Mouse (Mus musculus) common myeloid progenitor, adult 5-6 weeks (primary cell): ENCODE data around the gene Igdcc3. TPM values are rescaled to one million over a fixed set of nuclear protein-coding genes. Genes with fewer than 3 reads are reported as not detected.

Source experiments
- ATAC-seq: replicated peaks from 2 replicates; pipeline ENCODE4 v1.8.0; 2016; ENCODE audit warnings: low read depth, mild to moderate bottlenecking, moderate TSS enrichment, inconsistent platforms; ENCODE audit not compliant: poor library complexity, severe bottlenecking
- total RNA-seq: library from RNA; stranded (forward); fragments of 200-1000, 187-1606 nt; gene quantifications from 2 replicates; pipeline ENCODE4 v1.2.3, GENCODE M21; 2017

The Igdcc3 gene
- total RNA-seq, 1 experiment from 2014 or later = not detected

GRCm38 (mm10) chr9:65133739-65134138 lies 7.2 kb upstream of the Igdcc3 start:
- peak; percentile 58 for ATAC-seq

DNA sequence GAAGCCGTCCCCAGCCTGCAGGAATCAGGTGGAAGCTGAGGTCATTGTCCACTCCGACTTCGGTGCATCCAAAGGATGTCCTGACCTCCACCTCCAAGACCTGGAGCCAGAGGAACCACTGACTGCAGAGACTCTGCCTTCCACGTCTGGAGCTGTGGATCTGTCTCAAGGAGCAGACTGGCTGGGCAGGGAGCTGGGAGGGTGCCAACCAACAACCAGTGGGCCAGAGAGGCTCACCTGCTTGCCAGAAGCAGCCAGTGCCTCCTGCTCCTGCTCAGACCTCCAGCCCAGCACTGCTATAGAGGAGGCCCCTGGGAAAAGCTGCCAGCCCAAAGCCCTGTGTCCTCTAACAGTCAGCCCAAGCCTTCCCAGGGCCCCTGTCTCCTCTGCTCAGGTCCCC lies 5.9 kb upstream of the Igdcc3 start:
- ATAC-seq = no peak

- ATAC-seq = no peak
Measured at GRCm38 (mm10) chr9:65140491-65140890, 498 bp upstream of the Igdcc3 start.

DNA sequence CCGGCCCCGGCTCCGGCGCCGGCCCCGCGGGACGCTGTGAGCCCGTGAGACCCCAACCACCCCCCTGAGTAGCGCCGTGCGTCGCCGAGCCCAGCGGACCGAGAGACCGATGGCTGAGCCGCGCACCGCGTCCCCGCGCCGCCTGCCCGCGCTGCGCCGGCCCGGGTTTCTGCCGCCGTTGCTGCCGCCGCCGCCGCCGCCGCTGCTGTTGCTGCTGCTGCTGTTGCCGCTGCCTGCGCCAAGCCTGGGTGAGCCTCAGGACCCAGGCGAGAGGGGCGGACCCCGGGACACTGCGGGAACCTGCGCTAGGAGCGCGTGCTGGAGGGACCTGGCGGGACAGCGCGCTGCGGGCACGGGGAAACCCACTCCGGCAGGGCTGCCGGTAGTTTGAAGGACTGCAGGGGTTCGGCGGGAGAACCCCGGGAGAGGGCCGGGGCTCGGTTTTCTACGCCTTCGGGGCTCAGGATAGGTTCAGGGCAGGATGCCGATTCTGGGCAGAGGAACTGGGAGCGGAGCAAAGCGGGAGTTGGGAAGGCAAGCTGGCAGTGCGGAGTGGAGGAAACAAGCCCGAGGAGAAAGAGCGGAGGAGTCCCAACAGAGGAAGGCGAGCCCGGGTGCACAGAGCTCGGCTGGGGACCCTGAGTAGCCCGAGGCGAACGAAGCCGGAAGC lies 452 bp downstream of the Igdcc3 start:
- ATAC-seq = peak; percentile 62

GRCm38 (mm10) chr9:65141976-65142318 lies 958 bp downstream of the Igdcc3 start:
- ATAC-seq = peak; percentile 62

DNA sequence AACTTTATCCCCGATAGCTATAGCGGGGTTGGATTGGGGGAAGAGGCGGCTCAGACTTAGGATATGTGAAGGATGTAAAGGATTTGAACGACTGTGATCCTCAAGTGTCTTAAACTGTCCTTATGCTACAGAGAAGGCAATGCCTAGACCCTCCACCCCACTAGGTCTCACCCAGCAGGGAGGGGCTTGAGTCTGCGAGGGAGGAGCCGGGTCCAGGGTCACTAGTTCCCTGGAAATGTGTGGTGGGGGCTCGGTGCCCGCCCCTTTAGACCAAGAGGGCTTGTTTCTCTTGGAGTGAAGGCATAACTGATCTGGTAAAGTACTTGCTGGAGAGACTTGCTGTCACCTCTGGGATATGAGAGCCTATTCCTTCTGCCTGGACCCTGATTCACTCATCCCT lies 1.4 kb downstream of the Igdcc3 start:
- ATAC-seq = peak; percentile 40

DNA sequence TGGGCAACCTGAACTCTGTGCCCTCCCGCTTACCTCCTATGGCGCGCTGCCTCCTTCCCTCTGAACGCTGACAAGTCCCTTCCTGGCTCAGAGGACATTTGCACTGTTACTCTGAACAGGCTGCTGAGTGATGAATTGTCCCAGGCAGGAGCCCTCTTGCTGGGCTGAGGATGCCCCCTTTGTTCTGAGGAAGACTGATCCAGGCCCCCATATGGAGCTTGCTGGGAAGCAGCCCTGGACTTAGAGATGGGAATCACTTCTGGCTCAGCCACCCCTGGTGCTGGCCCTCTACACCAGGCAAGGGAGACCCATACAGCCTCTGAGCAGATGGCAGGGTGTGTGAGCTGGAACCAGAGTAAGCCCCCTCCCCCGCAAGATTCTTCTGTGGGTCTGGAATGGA lies 5.0 kb downstream of the Igdcc3 start:
- ATAC-seq = no peak

DNA sequence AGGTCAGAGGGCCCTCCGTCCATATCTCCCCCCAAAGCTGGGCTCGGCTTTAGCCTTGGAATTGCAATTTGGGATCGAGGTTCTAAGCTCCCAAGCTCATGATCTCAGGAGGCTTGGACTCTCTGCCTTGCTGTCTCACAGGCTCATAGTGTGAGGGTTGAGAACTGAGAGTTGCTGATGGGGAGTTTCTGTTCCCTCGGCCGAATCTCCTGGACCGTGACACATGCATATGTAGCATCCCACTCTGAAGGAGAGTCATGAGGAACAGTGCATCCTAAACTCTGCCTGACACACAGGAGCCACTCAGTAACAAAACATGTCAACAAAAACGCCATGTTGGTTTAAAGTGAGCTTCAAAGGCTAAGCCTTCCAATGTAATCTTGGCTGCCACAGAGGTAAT lies 7.5 kb downstream of the Igdcc3 start:
- ATAC-seq = no peak

- no peak for ATAC-seq
Measured at GRCm38 (mm10) chr9:65152711-65153330, 11.8 kb downstream of the Igdcc3 start.

GRCm38 (mm10) chr9:65153331-65153711 lies 12.3 kb downstream of the Igdcc3 start:
- no peak for ATAC-seq

DNA sequence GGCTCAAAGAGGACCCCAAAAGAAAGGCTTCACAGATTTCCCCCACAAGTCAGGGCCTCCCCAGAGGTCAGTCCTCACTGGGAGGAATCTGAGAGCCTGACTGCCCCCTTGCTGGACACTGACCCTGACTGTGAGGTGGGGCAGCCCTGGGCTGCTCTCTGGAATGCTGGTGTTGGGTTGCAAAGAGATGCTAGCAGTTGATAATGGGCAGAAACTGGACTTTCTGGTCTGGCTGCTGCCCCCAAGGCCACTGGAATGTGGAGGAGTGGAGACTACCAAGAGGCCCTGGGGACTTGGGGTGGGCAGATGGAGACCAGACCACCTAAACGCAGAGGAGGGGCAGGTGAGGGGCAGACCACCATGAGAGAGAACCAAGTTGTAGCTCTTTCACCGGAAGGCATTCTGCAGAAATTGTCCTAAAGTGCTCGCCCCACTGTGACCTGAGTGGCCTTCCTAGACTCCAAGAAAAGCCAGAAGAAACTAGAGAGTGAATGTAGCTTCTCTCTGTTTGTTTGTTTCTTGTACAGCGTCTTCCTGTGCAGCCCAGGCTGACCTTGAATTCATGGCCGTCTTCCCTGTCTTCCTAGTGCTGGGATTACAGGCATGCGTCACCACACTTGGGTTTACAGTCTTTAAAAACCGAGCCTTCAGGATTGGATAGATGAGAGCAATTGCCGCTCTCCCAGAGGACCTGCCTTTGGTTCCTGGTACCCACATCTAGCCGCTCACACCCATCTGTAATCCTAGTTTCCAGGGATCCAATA lies 13.9 kb downstream of the Igdcc3 start:
- ATAC-seq = no peak

- ATAC-seq = no peak
Measured at GRCm38 (mm10) chr9:65156604-65157003, 15.6 kb downstream of the Igdcc3 start.

GRCm38 (mm10) chr9:65157631-65158030 lies 16.6 kb downstream of the Igdcc3 start:
- no peak for ATAC-seq

- no peak for ATAC-seq
Measured at GRCm38 (mm10) chr9:65161188-65161587, 20.2 kb downstream of the Igdcc3 start.

DNA sequence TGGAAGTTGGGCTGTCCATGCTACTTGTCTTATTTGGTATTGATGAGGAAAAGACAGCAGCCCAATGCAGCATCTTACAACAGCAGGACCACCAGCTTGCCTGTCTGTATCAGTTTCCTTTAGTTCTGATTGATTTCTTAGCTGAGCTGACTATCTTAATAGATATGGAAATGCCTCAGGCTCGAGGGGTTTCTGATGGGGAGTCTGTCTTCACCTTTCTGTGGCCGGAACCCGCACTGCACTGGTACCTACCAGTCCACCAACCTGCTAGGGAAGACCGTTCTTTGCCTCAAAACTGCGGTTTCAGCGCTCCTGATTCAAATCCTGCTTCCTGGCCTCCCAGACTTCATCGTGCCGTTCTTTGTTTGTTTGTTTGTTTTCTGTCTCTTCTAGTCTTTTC lies 20.9 kb downstream of the Igdcc3 start:
- no peak for ATAC-seq

GRCm38 (mm10) chr9:65162711-65163639 lies 22.0 kb downstream of the Igdcc3 start:
- ATAC-seq = no peak

DNA sequence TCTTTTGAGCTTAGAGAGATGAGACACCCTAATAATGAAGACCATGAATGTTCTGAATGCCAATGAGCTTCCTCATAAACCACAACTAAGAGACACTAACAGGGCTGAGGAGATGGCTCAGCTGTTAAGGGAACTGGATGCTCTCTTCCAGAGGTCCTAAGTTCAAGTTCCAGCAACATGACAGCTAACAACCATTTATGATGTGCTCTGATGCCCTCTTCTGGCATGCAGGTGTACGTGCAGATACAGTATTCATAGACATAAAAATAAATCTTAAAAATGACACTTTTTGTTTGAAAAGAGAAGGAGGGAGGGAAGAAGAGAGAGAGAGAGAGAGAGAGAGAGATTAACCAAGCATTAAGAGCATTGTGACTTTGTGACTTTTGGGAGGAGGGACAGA lies 23.9 kb downstream of the Igdcc3 start:
- ATAC-seq = peak; percentile 62; the same call in 1 of the 2 replicates

DNA sequence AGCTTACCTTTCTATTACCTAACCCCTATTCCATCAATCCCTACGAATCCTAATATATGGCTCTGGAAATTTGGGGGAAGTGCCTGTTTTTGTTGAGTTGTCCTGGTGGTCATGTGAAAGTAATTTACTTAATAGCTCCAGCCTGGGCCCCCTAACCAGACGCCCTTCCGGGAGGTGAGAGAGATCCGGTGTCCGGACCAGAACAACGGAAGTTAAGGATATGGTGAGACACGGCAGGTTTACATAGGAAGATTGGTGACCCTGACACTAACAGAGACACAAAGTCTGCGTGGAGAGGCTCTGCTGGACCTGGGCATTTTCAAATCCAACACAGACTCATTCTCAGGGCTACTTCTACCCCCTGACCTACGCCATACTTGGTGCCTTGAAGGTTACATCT lies 25.4 kb downstream of the Igdcc3 start:
- no peak for ATAC-seq

DNA sequence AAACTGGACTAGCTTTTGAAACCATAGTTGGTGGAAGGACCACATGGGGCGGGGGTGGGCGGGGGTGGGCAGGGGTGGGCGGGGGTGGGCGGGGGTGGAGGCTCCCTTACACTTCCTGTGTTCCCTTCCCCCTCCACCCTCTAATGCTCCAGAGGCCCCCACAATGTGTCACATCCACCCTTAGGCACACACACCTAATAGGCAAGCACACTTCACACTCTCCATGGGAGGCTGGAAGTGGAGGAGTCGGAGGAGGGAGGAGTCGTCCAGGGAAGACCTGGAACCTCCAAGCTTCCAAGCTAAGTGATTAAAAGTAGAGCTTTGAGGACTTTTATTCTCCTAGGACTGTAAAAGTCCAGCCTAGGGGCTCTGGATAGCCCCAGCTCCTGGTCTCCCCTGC lies 27.5 kb downstream of the Igdcc3 start:
- ATAC-seq = no peak

GRCm38 (mm10) chr9:65168952-65169351 lies 28.0 kb downstream of the Igdcc3 start:
- ATAC-seq = no peak
